Mouse (Mus musculus) adrenal gland, postnatal 10 days (tissue): ENCODE data around the gene Cdkl5. TPM values are rescaled to one million over a fixed set of nuclear protein-coding genes. Genes with fewer than 3 reads are reported as not detected.

Experiments
- DNase-seq: peaks from one replicate; pipeline ENCODE4 v3.0.0; 2021; ENCODE audit warnings: mixed read lengths
- total RNA-seq, 2 experiments: library from RNA; stranded (reverse); gene quantifications; 2 replicates each; pipeline ENCODE4 v1.2.3; 2021

Cdkl5 gene
- total RNA-seq, 2 experiments from 2014 or later: 10.0 to 10.9 TPM

DNA sequence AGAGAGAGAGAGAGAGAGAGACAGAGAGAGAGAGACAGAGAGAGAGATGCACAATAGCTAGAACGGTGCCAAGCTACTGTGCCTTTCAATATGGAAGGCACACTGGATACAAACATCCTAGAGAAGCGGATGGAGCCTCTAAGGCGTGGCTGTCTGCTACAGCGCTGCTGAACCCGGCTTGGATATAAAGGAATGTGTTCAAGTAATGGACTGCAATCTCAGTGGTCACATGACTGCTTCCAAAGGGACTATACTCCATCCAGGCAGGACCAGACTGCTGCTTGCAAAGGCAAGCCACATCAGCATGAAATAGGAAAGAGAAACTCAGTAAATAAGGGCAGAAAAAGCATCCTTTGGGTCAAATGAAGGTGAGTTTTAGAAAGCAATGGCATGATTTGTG is 258.9 kb downstream of the Cdkl5 start, which contains the start of gene Ppef1:
TSS of gene Ppef1 (minus strand) at position 116 of the 400 bp plus-strand sequence.
- no peak for DNase-seq

Other genes with a start within 250 kb of the Cdkl5 start
- gene Rs1, start 226.7 kb downstream of the Cdkl5 start, total RNA-seq: under 1 TPM in 1 of 2 experiments, not detected in 1; 0.03 TPM
- under 1 TPM; 0.24 to 0.33 TPM for gene Gja6, start 87.7 kb downstream of the Cdkl5 start, total RNA-seq
- 1 to 10 TPM; 1.8 to 2.1 TPM for gene Scml2, start 122.5 kb upstream of the Cdkl5 start, total RNA-seq